Mouse (Mus musculus) heart, adult 2 months (tissue): ENCODE data around the gene Itga7.

ENCODE experiments used
- CTCF ChIP-seq: fragments of 200-600 bp; IDR thresholded peaks from 2 replicates; pipeline ENCODE4 v1.8.1; 2022; ENCODE audit warnings: antibody characterized with exemption, mild to moderate bottlenecking, moderate library complexity
- EP300 ChIP-seq: fragments of 200-500 bp; IDR thresholded peaks from 2 replicates; pipeline ENCODE4 v1.6.1; 2011; ENCODE audit warnings: low read depth, low read length, control low read depth; ENCODE audit not compliant: insufficient read depth

DNA sequence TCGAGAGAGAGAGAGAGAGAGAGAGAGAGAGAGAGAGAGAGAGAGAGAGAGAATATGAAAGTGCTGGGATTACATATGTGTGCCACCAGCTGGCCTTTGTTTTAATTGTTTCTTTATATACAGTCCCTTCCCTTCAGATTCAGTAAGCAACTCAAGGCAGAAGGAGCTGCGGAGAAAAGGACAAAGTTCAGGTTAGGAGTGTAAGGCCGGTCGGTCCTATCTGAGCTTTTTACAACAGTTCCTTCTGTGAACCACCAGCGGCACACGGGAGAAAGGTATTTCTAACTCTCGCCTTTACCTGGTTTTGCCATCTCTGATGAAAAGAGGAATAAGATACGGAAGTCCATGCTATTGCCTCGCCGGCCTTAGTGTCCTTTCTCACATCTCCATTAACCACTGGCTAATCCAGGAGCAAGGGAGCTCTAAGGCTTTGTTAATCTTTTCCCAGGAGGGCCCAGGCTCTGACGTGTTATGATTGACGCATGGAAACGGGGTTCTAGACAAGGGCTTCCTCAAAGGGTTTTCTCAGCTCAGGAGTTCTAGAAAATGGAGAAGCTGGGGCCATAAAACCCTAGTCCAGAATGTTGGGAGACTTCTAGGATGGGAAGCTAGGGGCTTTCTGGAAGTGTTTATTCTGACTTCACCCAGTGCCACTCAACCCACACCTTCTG lies 24.7 kb upstream of the Itga7 start:
- TF ChIP-seq CTCF (no peak), EP300 (no peak)
